Mouse (Mus musculus) G1E (cell line): ENCODE data around the gene Frat1. TPM values are rescaled to one million over a fixed set of nuclear protein-coding genes. Genes with fewer than 3 reads are reported as not detected.
A peak's percentile ranks its signal among the peaks of the same experiment; 100 is the strongest.

Source experiments
- ATAC-seq: 2 replicates; pipeline ENCODE4 v1.8.0; 2016; ENCODE audit warnings: mild to moderate bottlenecking; ENCODE audit not compliant: insufficient number of reproducible peaks, poor library complexity, low FRiP score, severe bottlenecking; ENCODE audit errors: extremely low read depth
- DNase-seq: peaks from one replicate; pipeline ENCODE4 v3.0.0; 2012; ENCODE audit warnings: low spot score
- H3K27me3 ChIP-seq: 2 replicates; pipeline ENCODE4 v1.6.1; 2012; ENCODE audit warnings: mild to moderate bottlenecking, low read length, inconsistent platforms; ENCODE audit not compliant: insufficient read depth
- H3K36me3 ChIP-seq: replicated peaks from 2 replicates; pipeline ENCODE3; 2012; ENCODE audit warnings: mild to moderate bottlenecking, inconsistent platforms
- H3K4me1 ChIP-seq: 2 replicates; pipeline ENCODE4 v1.6.1; 2012; ENCODE audit warnings: low read depth, low read length, inconsistent platforms, mixed read lengths; ENCODE audit not compliant: insufficient read depth
- H3K4me3 ChIP-seq: 2 replicates; pipeline ENCODE4 v1.5.1; 2012; ENCODE audit warnings: low read depth, mild to moderate bottlenecking, inconsistent platforms, low read length, moderate library complexity, mixed read lengths
- H3K9me3 ChIP-seq: replicated peaks from 2 replicates; pipeline ENCODE4 v1.6.1; 2012; ENCODE audit warnings: inconsistent platforms
- CTCF ChIP-seq: IDR thresholded peaks from 2 replicates; pipeline ENCODE4 v1.5.1; 2012; ENCODE audit warnings: low read depth, low read length, inconsistent platforms, mixed read lengths
- GATA1 ChIP-seq: IDR thresholded peaks from 2 replicates; pipeline ENCODE4 v1.6.1; 2012; ENCODE audit warnings: borderline replicate concordance, low read length, inconsistent platforms, mixed read lengths
- GATA2 ChIP-seq: IDR thresholded peaks from 2 replicates; pipeline ENCODE4 v1.6.1; 2012; ENCODE audit warnings: low read depth, low read length, inconsistent platforms, borderline replicate concordance
- POLR2AphosphoS5 ChIP-seq: IDR thresholded peaks from 2 replicates; pipeline ENCODE4 v1.6.1; 2012; ENCODE audit warnings: low read depth, low read length, inconsistent platforms; ENCODE audit not compliant: insufficient replicate concordance
- TAL1 ChIP-seq: conservative IDR thresholded peaks from 2 replicates; pipeline ENCODE4 v1.6.1; 2012; ENCODE audit warnings: low read depth, low read length, inconsistent platforms, mixed read lengths
- polyA plus RNA-seq: library from polyadenylated mRNA; stranded (reverse); fragments of >175 nt; gene quantifications from 2 replicates; pipeline ENCODE4 v1.2.3, GENCODE M21; 2012
- total RNA-seq, 2 experiments: library from RNA; stranded (forward) in 1 of 2; stranded (reverse) in 1 of 2; fragments of 200-1000 nt in 1 of 2; fragments of >200 nt in 1 of 2; fragmentation: Nextera tagmentation in 1 of 2; gene quantifications; 2 replicates each; pipeline ENCODE4 v1.2.3; 2014 to 2017

The Frat1 gene
- total and polyA plus RNA-seq, 3 experiments, result 11.4 to 41.1 (median 17.9) TPM

- H3K4me1 ChIP-seq, result peaks cover 40% of the 10 kb centered on the region
- peaks cover 8% of the 10 kb centered on the region for H3K9me3 ChIP-seq
- peak; percentile 98 for ATAC-seq
- DNase-seq, result peak; percentile 93
- TF ChIP-seq POLR2AphosphoS5 (no peak), TAL1 (no peak), GATA2 (no peak), CTCF (no peak), GATA1 (no peak)
- no peaks in the 10 kb centered on the region for H3K27me3 ChIP-seq
- peaks cover 24% of the 10 kb centered on the region for H3K36me3 ChIP-seq
- H3K4me3 ChIP-seq, result peak within 1 kb of the TSS; percentile 95
Measured at GRCm38 (mm10) chr19:41801742-41802369, 27.9 kb upstream of the Frat1 start, which contains the start of gene Arhgap19. Gene Arhgap19 (minus strand): TSS chr19:41802047.

- H3K4me1 ChIP-seq, result peaks cover 44% of the 10 kb centered on the region
- H3K27me3 ChIP-seq, result no peaks in the 10 kb centered on the region
- ATAC-seq (no peak), DNase-seq (no peak)
- TF ChIP-seq POLR2AphosphoS5 (no peak), GATA2 (no peak), GATA1 (no peak), CTCF (no peak), TAL1 (no peak)
- H3K9me3 ChIP-seq, result peaks cover 8% of the 10 kb centered on the region
- H3K4me3 ChIP-seq, result no peak overlapping the region
- peaks cover 13% of the 10 kb centered on the region for H3K36me3 ChIP-seq
Measured at GRCm38 (mm10) chr19:41803322-41803721, 26.4 kb upstream of the Frat1 start.

GRCm38 (mm10) chr19:41805831-41806230 lies 23.9 kb upstream of the Frat1 start:
- TF ChIP-seq GATA1, result no peak
- peak; percentile 7; the same call in 1 of the 2 replicates for TF ChIP-seq CTCF
- ATAC-seq (no peak), DNase-seq (no peak)
- Histone ChIP-seq H3K4me1 (peaks cover 31% of the 10 kb centered on the region), H3K36me3 (no peaks in the 10 kb centered on the region), H3K27me3 (no peaks in the 10 kb centered on the region), H3K4me3 (no peak overlapping the region), H3K9me3 (peaks cover 8% of the 10 kb centered on the region)

- Histone ChIP-seq H3K36me3 (no peaks in the 10 kb centered on the region), H3K4me3 (no peak overlapping the region), H3K27me3 (no peaks in the 10 kb centered on the region), H3K4me1 (peaks cover 27% of the 10 kb centered on the region), H3K9me3 (peaks cover 8% of the 10 kb centered on the region)
- TF ChIP-seq POLR2AphosphoS5 (no peak), CTCF (no peak), GATA1 (no peak), TAL1 (peak; percentile 57)
- peak; percentile 15; the same call in 1 of the 2 replicates for ATAC-seq
- no peak for DNase-seq
Measured at GRCm38 (mm10) chr19:41807497-41807896, 22.3 kb upstream of the Frat1 start.

GRCm38 (mm10) chr19:41808104-41808634 lies 21.6 kb upstream of the Frat1 start:
- no peak overlapping the region for H3K4me3 ChIP-seq
- ATAC-seq, result no peak
- H3K9me3 ChIP-seq, result peaks cover 8% of the 10 kb centered on the region
- no peaks in the 10 kb centered on the region for H3K36me3 ChIP-seq
- peaks cover 21% of the 10 kb centered on the region for H3K4me1 ChIP-seq
- no peaks in the 10 kb centered on the region for H3K27me3 ChIP-seq
- no peak for DNase-seq
- TF ChIP-seq POLR2AphosphoS5 (no peak), GATA1 (no peak), CTCF (no peak), TAL1 (no peak), GATA2 (no peak)

GRCm38 (mm10) chr19:41810074-41810473 lies 19.7 kb upstream of the Frat1 start:
- peaks cover 12% of the 10 kb centered on the region for H3K9me3 ChIP-seq
- peaks cover 21% of the 10 kb centered on the region for H3K4me1 ChIP-seq
- H3K27me3 ChIP-seq, result no peaks in the 10 kb centered on the region
- DNase-seq (no peak), ATAC-seq (no peak)
- TF ChIP-seq GATA1 (no peak), CTCF (no peak), TAL1 (no peak), GATA2 (no peak), POLR2AphosphoS5 (no peak)
- no peak overlapping the region for H3K4me3 ChIP-seq
- no peaks in the 10 kb centered on the region for H3K36me3 ChIP-seq
